Mouse (Mus musculus): Measurements from ENCODE around the gene Clk2.

Clk2 gene

DNA sequence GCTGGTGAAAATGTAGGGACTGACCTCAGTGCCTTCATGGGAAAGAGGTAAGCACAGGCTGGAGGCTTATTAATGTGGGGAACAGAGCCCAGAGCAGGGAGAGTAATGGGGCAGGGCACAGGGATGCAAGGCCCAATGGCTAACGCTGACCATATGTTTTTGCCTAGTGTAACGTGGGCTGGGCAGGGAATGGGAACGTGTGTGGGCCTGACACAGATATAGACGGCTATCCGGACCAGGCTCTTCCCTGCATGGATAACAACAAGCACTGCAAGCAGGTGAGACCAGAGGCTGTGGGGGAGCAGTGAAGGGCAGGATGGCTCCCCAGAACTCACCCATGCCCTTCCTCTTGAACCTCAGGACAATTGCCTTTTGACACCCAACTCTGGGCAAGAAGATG is 56.6 kb downstream of the Clk2 start:
- DNase-seq (ENCODE audit: low spot score), result no peak

DNA sequence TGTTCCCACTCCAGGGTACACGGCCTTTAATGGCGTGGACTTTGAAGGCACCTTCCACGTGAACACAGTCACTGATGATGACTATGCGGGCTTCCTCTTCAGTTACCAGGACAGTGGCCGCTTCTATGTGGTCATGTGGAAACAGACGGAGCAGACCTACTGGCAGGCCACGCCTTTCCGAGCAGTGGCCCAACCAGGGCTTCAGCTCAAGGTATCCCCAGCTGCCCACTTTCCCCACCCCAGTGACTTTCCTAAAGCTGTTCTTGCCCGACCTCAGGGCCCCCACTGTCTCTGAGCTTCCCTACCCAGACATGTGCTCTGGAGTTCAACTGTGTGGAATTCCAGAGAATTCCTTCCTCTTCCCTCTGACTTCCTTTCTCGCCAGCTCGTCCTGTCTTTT is 60.2 kb downstream of the Clk2 start:
- no peak for DNase-seq (ENCODE audit: low spot score)

DNA sequence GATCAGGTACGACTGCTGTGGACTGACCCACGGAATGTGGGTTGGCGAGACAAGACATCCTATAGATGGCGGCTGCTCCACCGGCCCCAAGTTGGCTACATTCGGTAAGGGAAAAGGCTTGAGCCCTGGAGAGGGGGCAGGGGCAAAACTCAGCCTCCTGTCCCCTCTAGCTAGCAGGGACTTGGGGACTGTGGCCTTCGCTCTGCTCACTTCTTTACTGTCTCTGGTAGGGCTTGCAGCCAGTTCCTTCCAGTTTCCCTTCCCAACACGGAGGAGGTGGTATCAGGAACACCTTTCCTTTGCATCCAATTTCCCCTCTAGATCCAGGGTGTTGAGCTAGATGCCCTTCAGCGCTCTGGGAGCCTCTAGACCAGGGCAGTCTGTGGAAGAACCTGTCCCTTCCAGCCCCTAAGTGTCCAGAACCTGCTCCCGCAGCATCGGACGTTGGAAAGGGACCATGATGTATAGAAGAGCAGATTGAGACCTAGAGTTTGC is 60.8 kb downstream of the Clk2 start:
- no peak for DNase-seq (ENCODE audit: low spot score)

DNA sequence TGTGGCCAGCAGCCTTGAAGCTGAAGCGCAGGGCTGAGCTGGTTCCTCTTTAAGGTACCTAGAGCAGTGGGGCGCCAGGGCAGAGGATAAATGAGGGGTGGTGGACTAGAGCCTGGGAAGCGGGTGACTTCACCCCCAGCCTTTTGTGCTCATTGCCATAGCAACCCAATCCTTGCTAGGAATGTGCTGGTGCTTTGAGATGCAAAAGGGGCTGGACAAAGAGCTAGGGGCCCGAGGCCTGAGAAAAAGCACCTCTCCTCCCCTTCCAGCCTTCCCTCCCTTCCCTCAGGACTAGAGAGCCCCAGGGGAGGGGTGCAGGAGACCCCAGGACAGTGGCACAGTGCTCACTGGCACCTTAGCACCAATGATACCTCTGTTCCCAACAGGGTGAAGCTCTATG is 61.3 kb downstream of the Clk2 start:
- DNase-seq (ENCODE audit: low spot score), result no peak

DNA sequence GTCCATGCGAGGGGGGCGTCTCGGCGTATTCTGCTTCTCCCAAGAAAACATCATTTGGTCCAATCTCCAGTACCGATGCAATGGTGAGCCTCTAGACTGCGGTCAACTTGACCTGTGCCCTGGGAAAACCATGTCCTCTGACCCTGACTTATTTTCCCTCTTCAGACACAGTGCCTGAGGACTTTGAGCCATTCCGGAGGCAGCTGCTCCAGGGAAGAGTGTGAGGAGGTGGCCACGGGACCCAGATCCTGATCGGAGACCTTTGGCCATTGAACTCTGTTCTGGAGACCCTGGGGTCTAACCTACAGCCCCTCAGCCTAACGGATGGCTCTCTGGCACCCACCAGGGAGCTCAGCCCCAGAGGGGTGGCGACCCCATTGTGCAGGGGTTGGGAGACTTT is 61.8 kb downstream of the Clk2 start:
- DNase-seq (ENCODE audit: low spot score), result no peak
